Mouse (Mus musculus): ENCODE data around the gene Rgs13.

DNA sequence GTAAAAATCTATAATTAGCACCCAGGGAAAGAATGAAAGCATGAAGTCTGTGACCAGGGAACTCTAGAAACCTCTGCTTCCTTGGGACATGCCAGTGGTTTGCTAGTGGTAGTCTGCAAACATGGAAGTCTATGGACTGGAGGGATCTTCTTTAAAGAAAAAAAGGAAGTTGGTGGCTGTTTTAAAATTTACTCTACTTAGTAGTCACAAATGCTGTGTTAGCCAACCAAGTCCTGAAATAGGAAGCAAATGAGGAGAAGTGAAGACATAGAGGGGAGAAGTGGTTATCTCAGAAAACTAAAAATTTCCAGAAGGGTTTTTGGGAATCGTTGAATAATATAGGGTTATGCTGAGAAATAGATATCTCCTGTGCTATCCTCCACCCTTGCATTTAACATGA is 37.3 kb downstream of the Rgs13 start:
- no peak for TF ChIP-seq POLR2A (IDR thresholded peaks at IDR 0.05; ENCODE audit: control insufficient read depth, extremely low read depth, insufficient read depth, low read length, poor library complexity)
- no peak for TF ChIP-seq CTCF (IDR thresholded peaks at IDR 0.05; ENCODE audit: borderline replicate concordance, control insufficient read depth, extremely low read depth, insufficient read depth, low read length, poor library complexity)
